Mouse (Mus musculus) heart, postnatal 0 days (tissue): ENCODE measurements around the gene Ak9.
"Not testable (repeated sequence)": the region's sequence is repeated elsewhere in the genome, so short reads cannot be mapped to it uniquely, and the experiment has no call there.

Experiments used
- CTCF ChIP-seq: IDR thresholded peaks from 2 replicates; pipeline ENCODE4 v1.5.1; 2016; ENCODE audit warnings: antibody characterized with exemption, control low read depth, low read depth
- EP300 ChIP-seq: IDR thresholded peaks from 2 replicates; pipeline ENCODE4 v1.6.1; 2016; ENCODE audit warnings: antibody characterized with exemption, low read depth

GRCm38 (mm10) chr10:41410821-41411220 is 107.0 kb downstream of the Ak9 start:
- not testable (repeated sequence) for TF ChIP-seq CTCF, EP300
